Mouse (Mus musculus) forebrain, embryonic 12.5 days (tissue): ENCODE measurements at regions not wholly inside any gene's neighbourhood (a gene's known extent, or its start where the extent isn't known, plus 50 kb on each side); places are given as distances from the start of the nearest gene placed in this dataset.
"Not testable (repeated sequence)": the region's sequence is repeated elsewhere in the genome, so short reads cannot be mapped to it uniquely, and the experiment has no call there.

Experiments used
- ATAC-seq: fragments of 200-750 bp; cut with Nextera tagmentation; 2 replicates; pipeline ENCODE4 v1.8.0; 2017; ENCODE audit warnings: moderate TSS enrichment; ENCODE audit not compliant: low FRiP score
- H3K27ac ChIP-seq: fragments of 300-500 bp; sonication (generic); 2 replicates; pipeline ENCODE4 v1.5.1; 2016; ENCODE audit warnings: mild to moderate bottlenecking
- H3K27me3 ChIP-seq: fragments of 300-500 bp; sonication (generic); 2 replicates; pipeline ENCODE4 v1.6.1; 2016; ENCODE audit warnings: mild to moderate bottlenecking
- H3K36me3 ChIP-seq: fragments of 300-500 bp; sonication (generic); replicated peaks from 2 replicates; pipeline ENCODE4 v1.6.1; 2016; ENCODE audit warnings: mild to moderate bottlenecking
- H3K4me1 ChIP-seq: fragments of 300-500 bp; sonication (generic); 2 replicates; pipeline ENCODE4 v1.6.1; 2016
- H3K4me2 ChIP-seq: fragments of 300-500 bp; sonication (generic); 2 replicates; pipeline ENCODE4 v1.6.1; 2016; ENCODE audit warnings: mild to moderate bottlenecking, moderate library complexity
- H3K4me3 ChIP-seq: fragments of 300-500 bp; sonication (generic); replicated peaks from 2 replicates; pipeline ENCODE4 v1.5.1; 2016; ENCODE audit warnings: mild to moderate bottlenecking
- H3K9ac ChIP-seq: fragments of 300-500 bp; sonication (generic); 2 replicates; pipeline ENCODE4 v1.6.1; 2016; ENCODE audit warnings: mild to moderate bottlenecking
- H3K9me3 ChIP-seq: fragments of 300-500 bp; sonication (generic); 2 replicates; pipeline ENCODE4 v1.6.1; 2016
- WGBS: fragments of 180-500 bp; shearing (Covaris S2); methylation state at CpG from one replicate; pipeline ENCODE4 v1.1.7; 2016; 5-methylcytosine and 5-hydroxymethylcytosine counted together

GRCm38 (mm10) chr6:31133896-31134735 is 175.2 kb upstream of the Klf14 start:
- no peak overlapping the region for H3K27ac ChIP-seq
- WGBS, result 92% methylated on average over 11 of the region's 11 CpGs
- no peak for ATAC-seq

DNA sequence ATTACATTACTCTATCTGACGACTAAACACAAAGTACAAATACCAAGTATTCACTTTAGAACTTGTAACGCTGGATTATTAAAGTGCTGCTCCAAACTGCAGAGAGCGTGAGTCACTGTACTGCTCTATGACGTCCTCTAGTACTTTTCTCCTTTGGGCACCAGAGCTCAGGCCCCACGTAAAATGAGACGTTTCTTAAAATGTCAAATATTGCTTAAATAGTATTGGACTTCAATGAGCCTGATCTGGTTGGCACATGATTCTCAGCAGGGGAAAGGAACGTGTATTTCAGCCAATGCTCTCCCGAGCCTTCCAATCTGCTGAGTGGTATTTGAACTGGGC is 175.8 kb upstream of the Klf14 start:
- no peak for ATAC-seq
- Histone ChIP-seq H3K4me3 (no peak overlapping the region), H3K36me3 (no peaks in the 10 kb centered on the region), H3K4me2 (no peak overlapping the region), H3K27me3 (no peaks in the 10 kb centered on the region), H3K27ac (no peak overlapping the region), H3K9ac (no peak overlapping the region), H3K4me1 (no peaks in the 10 kb centered on the region), H3K9me3 (0 out of 2 replicates have a peak, but pooled peaks cover 5% of the 10 kb centered on the region)
- 90% methylated on average over 8 of the region's 8 CpGs for WGBS

More at GRCm38 (mm10) chr6:31133896-31134735, 175.2 kb upstream of the Klf14 start:
- no peak overlapping the region for H3K4me2 ChIP-seq
- no peak overlapping the region for H3K9ac ChIP-seq
- H3K4me3 ChIP-seq, result no peak overlapping the region
- 0 out of 2 replicates have a peak, but pooled peaks cover 5% of the 10 kb centered on the region for H3K9me3 ChIP-seq
- H3K27me3 ChIP-seq, result no peaks in the 10 kb centered on the region
- no peaks in the 10 kb centered on the region for H3K36me3 ChIP-seq
- no peaks in the 10 kb centered on the region for H3K4me1 ChIP-seq

GRCm38 (mm10) chr6:31135580-31135979 is 176.7 kb upstream of the Klf14 start:
- Histone ChIP-seq H3K9ac (no peak overlapping the region), H3K36me3 (no peaks in the 10 kb centered on the region), H3K27me3 (no peaks in the 10 kb centered on the region), H3K9me3 (0 out of 2 replicates have a peak, but pooled peaks cover 5% of the 10 kb centered on the region), H3K4me1 (no peaks in the 10 kb centered on the region), H3K4me3 (no peak overlapping the region), H3K4me2 (no peak overlapping the region), H3K27ac (no peak overlapping the region)
- no peak for ATAC-seq
- 75% methylated on average over 6 of the region's 6 CpGs for whole genome bisulfite sequencing

DNA sequence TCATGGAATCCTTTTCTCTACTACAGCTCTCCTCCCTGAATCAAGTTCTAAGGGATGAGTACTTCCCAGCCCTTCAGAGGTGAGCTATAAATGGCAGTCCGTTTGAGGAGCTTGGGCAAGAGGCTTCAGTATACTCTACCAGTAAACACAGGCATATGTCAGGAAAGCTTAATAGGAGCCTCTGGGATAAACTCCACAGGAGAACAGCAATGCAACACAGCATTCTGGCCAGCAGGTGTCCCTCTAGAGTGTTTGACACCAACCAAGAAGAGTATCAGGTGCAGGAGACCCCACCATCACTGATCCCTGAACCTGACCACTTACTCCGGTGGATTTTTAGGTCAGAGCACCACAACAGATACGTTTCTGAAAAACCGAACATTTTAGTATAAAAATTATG is 178.0 kb upstream of the Klf14 start:
- no peaks in the 10 kb centered on the region for H3K4me1 ChIP-seq
- H3K27me3 ChIP-seq, result no peaks in the 10 kb centered on the region
- H3K9me3 ChIP-seq, result 0 out of 2 replicates have a peak, but pooled peaks cover 5% of the 10 kb centered on the region
- ATAC-seq, result no peak
- no peak overlapping the region for H3K4me3 ChIP-seq
- no peak overlapping the region for H3K27ac ChIP-seq
- H3K36me3 ChIP-seq, result no peaks in the 10 kb centered on the region
- WGBS, result 63% methylated on average over 4 of the region's 4 CpGs
- H3K4me2 ChIP-seq, result no peak overlapping the region
- H3K9ac ChIP-seq, result no peak overlapping the region

DNA sequence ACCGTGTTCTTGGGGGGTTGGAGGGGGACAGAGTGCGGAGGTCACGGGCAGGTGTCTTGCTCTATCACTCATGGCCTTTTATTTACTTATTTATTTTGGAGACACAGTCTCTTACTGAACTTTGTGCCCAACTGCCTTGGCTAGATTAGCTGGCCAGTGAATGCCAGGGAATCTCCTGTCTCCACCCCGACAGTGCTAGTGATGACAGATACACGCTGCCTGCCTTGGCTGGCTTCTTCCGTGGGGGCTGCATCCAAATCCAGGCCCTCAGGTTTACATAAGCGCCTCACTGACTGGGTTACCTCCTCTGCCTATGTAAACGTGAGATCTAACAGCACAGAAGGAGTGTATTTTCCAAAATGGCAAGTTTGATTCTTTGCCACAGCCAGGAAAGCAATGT is 178.5 kb upstream of the Klf14 start:
- H3K4me3 ChIP-seq, result no peak overlapping the region
- H3K9me3 ChIP-seq, result 0 out of 2 replicates have a peak, but pooled peaks cover 5% of the 10 kb centered on the region
- WGBS, result 89% methylated on average over 8 of the region's 8 CpGs
- no peak overlapping the region for H3K9ac ChIP-seq
- H3K36me3 ChIP-seq, result no peaks in the 10 kb centered on the region
- H3K4me1 ChIP-seq, result no peaks in the 10 kb centered on the region
- H3K4me2 ChIP-seq, result no peak overlapping the region
- H3K27ac ChIP-seq, result no peak overlapping the region
- H3K27me3 ChIP-seq, result no peaks in the 10 kb centered on the region
- ATAC-seq, result no peak

DNA sequence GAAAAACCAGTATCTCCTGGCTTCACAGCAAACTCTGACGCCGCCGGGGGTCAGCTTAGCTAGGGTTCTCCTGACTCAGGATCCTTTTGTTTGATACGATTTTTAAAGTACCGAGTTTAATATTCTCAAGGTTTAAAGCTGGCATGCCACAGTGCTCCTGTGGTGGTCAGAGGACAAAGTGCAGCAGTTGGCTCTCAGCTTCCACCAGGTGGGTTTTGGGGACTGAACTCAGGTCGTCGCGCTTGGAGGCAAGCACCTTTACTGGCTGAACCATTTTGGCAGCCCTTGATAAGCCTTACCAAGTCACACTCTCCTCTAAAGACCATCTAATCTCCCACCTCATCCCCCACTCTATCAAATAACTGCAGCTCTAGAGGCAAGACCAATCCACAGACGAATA is 181.1 kb upstream of the Klf14 start:
- Histone ChIP-seq H3K27ac (no peak overlapping the region), H3K4me2 (no peak overlapping the region), H3K9ac (no peak overlapping the region), H3K4me3 (no peak overlapping the region), H3K9me3 (no peaks in the 10 kb centered on the region), H3K4me1 (no peaks in the 10 kb centered on the region), H3K36me3 (no peaks in the 10 kb centered on the region), H3K27me3 (no peaks in the 10 kb centered on the region)
- no peak for ATAC-seq
- 92% methylated on average over 9 of the region's 9 CpGs for WGBS

GRCm38 (mm10) chr6:31140593-31140992 is 181.7 kb upstream of the Klf14 start:
- ATAC-seq, result no peak
- H3K4me2 ChIP-seq, result no peak overlapping the region
- H3K27ac ChIP-seq, result no peak overlapping the region
- H3K9me3 ChIP-seq, result no peaks in the 10 kb centered on the region
- H3K9ac ChIP-seq, result no peak overlapping the region
- H3K4me3 ChIP-seq, result no peak overlapping the region
- no peaks in the 10 kb centered on the region for H3K36me3 ChIP-seq
- H3K4me1 ChIP-seq, result no peaks in the 10 kb centered on the region
- 90% methylated on average over 5 of the region's 5 CpGs for WGBS
- no peaks in the 10 kb centered on the region for H3K27me3 ChIP-seq

GRCm38 (mm10) chr6:31141486-31141885 is 182.6 kb upstream of the Klf14 start:
- H3K27ac ChIP-seq, result no peak overlapping the region
- ATAC-seq, result no peak
- no peaks in the 10 kb centered on the region for H3K9me3 ChIP-seq
- H3K27me3 ChIP-seq, result no peaks in the 10 kb centered on the region
- H3K4me1 ChIP-seq, result no peaks in the 10 kb centered on the region
- WGBS, result 88% methylated on average over 6 of the region's 6 CpGs
- H3K36me3 ChIP-seq, result no peaks in the 10 kb centered on the region
- no peak overlapping the region for H3K4me3 ChIP-seq
- no peak overlapping the region for H3K9ac ChIP-seq
- no peak overlapping the region for H3K4me2 ChIP-seq

DNA sequence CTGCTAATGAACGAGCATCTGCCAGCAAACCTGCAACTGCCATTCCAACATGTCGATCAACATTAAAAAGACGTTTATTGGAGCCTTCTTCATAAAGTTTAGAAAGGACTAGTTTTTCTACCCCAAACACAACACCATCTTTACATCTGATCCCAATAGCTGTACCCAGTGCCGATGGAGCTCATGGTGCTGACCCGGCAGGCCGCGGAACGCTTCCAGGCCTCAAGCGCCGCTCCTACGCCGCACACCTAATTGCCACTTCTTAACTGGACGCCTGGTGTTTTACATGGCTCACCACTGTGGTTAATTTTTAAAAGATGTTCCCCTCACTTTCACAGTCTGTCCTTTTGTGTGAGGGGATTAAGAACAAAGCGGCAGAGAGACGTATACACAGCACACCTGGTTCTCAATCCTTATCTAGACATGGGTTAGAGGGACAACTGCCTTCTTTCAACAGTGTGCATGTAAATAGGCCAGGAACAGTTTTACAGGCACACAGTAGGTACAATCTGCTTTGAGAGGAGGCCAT is 183.7 kb upstream of the Klf14 start:
- H3K4me2 ChIP-seq, H3K27me3 ChIP-seq, H3K4me3 ChIP-seq, H3K36me3 ChIP-seq, H3K9me3 ChIP-seq, H3K9ac ChIP-seq, H3K27ac ChIP-seq, ATAC-seq, H3K4me1 ChIP-seq: not testable (repeated sequence)
- WGBS, result 94% methylated on average over 15 of the region's 15 CpGs

GRCm38 (mm10) chr6:31145687-31146086 is 186.8 kb upstream of the Klf14 start:
- Histone ChIP-seq H3K4me2 (no peak overlapping the region), H3K4me1 (peaks cover 4% of the 10 kb centered on the region), H3K36me3 (no peaks in the 10 kb centered on the region), H3K9me3 (no peaks in the 10 kb centered on the region), H3K4me3 (no peak overlapping the region), H3K27me3 (no peaks in the 10 kb centered on the region; the same call in 1 of the 2 replicates), H3K9ac (no peak overlapping the region), H3K27ac (no peak overlapping the region)
- ATAC-seq, result no peak
- WGBS, result 87% methylated on average over 10 of the region's 10 CpGs

DNA sequence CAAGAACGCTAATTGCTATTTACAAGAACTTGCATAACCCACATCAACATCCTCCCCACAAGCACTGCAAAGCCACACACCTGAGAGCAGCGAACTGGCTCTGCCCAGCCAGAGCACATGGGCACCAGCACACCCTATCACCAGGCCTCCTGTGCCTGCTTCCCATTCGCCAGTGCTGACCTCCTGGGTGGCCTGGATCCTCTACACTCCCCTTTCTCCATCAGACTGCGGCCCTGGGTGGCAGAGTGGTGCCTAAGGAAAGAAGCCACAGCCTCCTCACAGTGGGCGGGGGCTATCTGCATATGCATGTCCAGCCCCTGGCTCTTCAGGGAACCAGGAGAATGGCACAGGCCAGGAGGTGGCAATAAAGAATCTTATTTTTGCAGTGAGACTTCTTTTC is 187.9 kb upstream of the Klf14 start:
- Histone ChIP-seq H3K4me3 (no peak overlapping the region), H3K27ac (no peak overlapping the region), H3K27me3 (no peaks in the 10 kb centered on the region; the same call in 1 of the 2 replicates), H3K4me2 (no peak overlapping the region), H3K4me1 (peaks cover 4% of the 10 kb centered on the region), H3K9me3 (no peaks in the 10 kb centered on the region), H3K36me3 (no peaks in the 10 kb centered on the region), H3K9ac (no peak overlapping the region)
- 40% methylated on average over 5 of the region's 5 CpGs for WGBS
- no peak for ATAC-seq

GRCm38 (mm10) chr6:31147682-31148081 is 188.8 kb upstream of the Klf14 start:
- Histone ChIP-seq H3K4me1 (peaks cover 4% of the 10 kb centered on the region), H3K9ac (no peak overlapping the region)
- no peak for ATAC-seq

More at GRCm38 (mm10) chr6:31147682-31148081, 188.8 kb upstream of the Klf14 start:
- Histone ChIP-seq H3K27me3 (no peaks in the 10 kb centered on the region; the same call in 1 of the 2 replicates), H3K4me2 (no peak overlapping the region), H3K4me3 (no peak overlapping the region), H3K9me3 (no peaks in the 10 kb centered on the region), H3K27ac (no peak overlapping the region), H3K36me3 (no peaks in the 10 kb centered on the region)
- WGBS, result 84% methylated on average over 10 of the region's 10 CpGs
